Mouse (Mus musculus) right cerebral cortex, postnatal 14 days (tissue): ENCODE results near the gene Acap2.

Source experiments
- DNase-seq: peaks from one replicate; pipeline ENCODE4 v3.0.0; 2022

Acap2 gene

GRCm38 (mm10) chr16:31167017-31167887, 33.8 kb downstream of the Acap2 start:
- DNase-seq: no peak

GRCm38 (mm10) chr16:31165907-31166306, 35.1 kb downstream of the Acap2 start:
- no peak for DNase-seq

- DNase-seq: no peak
Observed at GRCm38 (mm10) chr16:31165467-31165866, 35.6 kb downstream of the Acap2 start.

DNA sequence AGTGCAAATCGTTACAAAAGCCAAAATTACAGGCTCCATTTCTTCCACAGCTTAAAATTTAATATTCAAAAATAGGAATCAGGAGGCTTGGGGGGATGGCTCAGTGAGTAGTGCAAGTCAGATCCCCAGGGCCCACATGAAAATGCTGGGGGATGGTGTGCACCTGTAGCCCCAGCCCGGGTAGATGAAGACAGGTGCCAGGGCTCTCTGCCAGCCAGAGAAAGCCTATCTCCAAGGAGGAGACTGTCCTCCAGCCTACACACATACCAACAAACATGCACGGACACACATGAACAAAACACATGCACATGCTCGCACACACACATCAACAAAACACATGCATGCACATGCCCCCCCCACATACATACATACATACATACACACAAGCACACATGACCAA, 36.9 kb downstream of the Acap2 start:
- DNase-seq: no peak

DNA sequence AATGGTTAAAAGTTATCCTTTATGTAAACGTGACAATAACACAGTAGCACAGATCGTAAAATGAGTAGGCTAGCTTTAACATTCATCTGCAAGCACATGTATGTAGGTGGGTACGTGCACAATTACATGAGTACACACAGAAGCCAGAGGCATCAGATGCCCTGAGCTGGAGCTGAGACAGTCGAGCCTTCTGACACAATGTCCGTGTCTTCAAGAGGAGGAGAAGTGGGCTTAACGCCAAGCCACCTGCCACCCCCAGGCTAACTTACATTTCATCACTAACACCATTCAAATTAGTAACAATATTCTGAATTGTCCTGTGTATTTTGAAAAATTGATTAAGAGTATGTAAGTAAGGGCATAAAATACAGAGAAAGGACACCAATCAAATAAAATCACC, 40.6 kb downstream of the Acap2 start:
- no peak for DNase-seq

GRCm38 (mm10) chr16:31159491-31159890, 41.6 kb downstream of the Acap2 start:
- no peak for DNase-seq

DNA sequence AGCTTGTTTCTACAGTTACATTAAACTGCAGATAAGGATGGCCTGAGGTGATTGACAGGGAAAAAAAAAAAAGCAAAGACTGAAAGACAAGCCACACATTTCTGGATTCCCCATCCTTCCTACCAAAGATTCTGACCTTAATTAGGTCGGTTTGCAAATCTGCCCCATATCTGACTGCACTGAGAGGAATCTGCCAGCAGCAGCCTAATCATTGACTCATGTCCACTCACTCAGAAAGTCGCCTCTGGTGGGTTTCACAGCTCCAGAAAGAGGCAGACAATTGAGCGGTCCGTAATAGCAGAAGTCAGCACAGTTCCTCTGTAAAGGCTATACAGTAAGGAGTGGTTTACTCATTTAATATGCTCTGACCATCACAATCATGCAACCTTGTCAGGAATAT, 51.2 kb downstream of the Acap2 start:
- no peak for DNase-seq

DNA sequence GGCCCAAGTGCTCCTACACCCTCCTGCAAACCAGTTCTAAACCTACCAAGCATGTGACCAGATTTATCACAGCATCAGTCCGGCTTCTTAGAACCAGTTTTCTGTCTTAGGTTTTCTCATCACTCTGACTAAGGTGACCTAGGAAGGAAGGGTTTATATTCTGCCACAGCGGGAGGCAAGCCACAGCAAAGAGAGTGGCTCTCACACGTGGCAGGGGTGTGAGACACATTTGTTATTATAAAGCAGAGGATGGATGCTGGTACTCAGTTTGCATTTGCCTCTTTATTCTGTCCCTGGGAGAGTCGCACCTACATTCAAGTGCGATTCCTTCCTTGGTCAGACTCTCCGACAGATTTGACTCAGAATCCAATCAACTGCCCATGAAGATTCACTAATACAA, 52.2 kb downstream of the Acap2 start:
- no peak for DNase-seq

DNA sequence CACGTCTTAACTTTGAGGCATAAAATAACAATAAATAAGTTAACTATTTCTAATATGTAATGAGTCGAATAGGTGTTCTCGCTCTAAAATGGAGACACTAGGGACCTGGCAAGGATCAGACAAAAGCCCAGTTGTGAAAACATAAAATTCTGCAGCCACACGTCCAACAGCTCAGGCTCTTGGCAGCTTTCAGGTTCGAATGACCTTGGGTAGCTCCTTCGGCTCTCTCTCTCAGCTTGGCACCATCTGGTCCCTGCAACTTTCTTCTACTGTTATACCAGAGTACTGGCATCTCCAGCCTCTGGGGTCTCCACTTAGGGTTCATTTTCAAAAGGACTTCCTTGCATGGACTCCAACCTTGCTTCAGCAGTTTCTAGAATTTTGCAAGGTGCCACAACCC, 53.3 kb downstream of the Acap2 start:
- no peak for DNase-seq

GRCm38 (mm10) chr16:31141916-31142315, 59.1 kb downstream of the Acap2 start:
- DNase-seq: no peak

DNA sequence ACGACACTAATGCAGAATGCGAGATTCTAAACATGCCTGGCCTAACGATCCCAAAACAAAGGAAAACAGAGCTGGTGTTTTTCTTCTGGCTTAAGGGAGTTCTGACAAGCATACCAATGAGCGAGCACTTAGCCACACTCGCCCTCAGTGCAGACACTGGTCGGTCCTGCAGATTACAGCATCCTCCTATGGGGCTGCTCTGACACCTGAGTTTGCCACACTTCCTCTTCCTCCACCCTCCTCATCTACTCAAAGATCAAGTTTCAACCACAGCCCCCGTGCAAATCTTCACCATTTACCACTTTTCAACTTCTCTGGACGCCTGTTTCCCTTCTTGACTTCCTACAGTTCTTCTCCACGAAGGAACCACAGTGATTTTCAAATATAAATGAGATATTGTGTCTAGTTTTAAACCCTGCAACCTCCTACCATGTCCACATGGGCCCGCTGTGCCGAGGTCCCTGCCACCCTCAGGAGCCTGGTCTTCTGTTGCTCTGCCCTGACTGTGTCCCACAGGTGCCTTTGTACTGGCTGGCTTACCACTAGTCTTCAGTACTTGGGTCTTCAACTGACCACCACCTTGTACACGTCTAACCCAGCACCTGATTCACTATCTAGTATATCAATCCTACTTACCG, 64.3 kb downstream of the Acap2 start:
- DNase-seq: no peak

DNA sequence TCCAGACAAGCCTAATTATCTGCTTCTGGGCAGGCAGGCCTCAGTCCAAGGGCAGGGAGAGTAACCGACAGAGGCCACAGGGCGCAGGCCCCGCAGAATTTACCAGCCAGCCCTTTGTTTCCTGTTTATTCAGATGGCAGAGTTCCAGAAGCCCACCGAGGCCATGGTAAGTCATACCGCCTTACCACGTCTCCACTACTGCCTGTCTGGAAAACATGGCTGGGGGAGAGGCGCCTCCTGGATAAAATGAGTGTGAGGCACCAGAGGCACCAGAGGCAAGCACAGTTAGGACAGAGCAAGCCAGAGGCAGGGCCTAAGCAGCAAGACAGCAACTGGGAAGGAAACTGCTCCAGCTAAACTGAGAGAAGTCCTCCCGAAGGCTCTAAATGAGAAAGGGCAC, 65.5 kb downstream of the Acap2 start:
- no peak for DNase-seq

DNA sequence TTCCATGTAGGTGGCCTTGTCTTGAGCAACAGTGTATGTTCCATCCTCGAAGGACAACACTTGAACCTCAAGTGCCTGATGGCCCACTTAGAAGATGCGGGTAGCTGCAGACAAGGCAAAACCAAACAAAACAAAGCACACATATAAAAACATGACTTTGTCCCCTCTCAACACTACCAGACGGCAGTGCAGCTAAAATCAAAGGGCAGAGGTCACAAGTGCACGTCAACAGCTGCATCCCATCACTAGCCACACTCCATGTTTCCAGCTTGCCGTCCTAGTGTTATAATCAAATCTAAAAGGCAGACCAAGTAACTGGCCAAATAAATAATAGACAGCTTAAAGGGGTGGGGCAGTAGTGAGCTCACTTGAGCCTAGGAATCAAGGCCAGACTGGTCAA, 69.5 kb downstream of the Acap2 start:
- no peak for DNase-seq

- no peak for DNase-seq
Observed at GRCm38 (mm10) chr16:31128116-31128515, 72.9 kb downstream of the Acap2 start.

GRCm38 (mm10) chr16:31124991-31125390, 76.1 kb downstream of the Acap2 start:
- DNase-seq: no peak

DNA sequence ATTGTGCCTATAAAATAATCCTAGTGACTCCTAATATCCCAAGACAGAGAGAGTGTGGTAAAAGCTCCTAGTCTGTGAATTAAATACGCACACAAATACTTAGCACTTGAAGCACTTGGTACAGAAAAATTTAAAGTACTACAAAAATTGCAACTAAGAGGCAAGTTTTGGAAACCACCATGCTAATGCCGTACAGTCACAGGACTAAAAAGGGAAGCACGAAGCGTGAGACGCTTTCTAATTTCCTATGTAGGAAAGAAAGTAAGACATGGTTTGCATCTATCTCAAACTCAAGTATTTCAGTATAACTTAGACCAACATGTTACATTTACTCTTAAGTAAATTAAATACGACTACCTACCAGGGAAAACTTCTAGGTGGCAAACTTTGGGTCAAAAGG, 79.4 kb downstream of the Acap2 start:
- no peak for DNase-seq

GRCm38 (mm10) chr16:31113596-31113995, 87.4 kb downstream of the Acap2 start:
- no peak for DNase-seq

DNA sequence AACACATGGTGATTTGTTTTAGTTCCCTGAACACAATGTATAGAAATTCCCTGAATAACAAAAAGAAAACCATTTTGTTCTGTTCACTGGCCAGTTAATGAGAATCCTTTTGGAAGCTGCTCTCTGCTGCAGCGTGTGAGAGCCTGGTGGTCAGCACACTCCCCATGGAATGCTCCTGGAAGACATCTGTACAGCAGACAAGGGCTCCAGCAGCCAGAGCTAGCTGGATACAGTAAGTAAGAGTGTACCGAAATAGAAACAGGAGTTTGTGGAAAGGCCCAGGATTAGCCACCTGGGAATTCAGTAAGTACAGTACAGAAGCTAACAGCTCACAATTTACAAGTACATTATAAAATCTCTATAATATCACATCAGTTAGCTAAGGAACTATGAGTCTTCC, 99.7 kb downstream of the Acap2 start:
- DNase-seq: no peak

GRCm38 (mm10) chr16:31099906-31100305, 101.1 kb downstream of the Acap2 start:
- DNase-seq: no peak

GRCm38 (mm10) chr16:31094036-31094435, 107.0 kb downstream of the Acap2 start:
- no peak for DNase-seq

- no peak for DNase-seq
Observed at GRCm38 (mm10) chr16:31093186-31093585, 107.9 kb downstream of the Acap2 start.

DNA sequence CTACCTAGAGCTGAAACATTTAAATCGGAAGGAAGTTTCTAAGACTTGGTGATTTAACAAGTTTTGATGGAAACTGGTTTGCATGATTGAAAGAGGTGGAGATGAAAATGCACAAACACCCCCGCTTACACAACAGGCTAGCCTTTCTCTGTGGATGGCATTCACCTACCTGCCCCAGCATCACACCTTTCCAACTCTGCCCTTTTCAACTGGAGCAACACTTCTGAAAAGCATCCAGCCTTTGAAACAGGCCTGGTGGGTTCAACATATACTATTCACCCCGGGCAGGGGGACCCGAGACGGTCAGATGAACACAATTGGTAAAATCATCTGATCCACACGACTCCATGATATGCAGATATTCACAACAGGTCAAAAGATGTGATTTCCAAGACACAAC, 119.2 kb downstream of the Acap2 start:
- no peak for DNase-seq

GRCm38 (mm10) chr16:31081125-31081664, 119.8 kb downstream of the Acap2 start, which contains the start of gene Xxylt1:
Gene Xxylt1, minus strand, starts transcription at chr16:31081432.
- DNase-seq: peak; percentile 95

GRCm38 (mm10) chr16:31080573-31081051, 120.4 kb downstream of the Acap2 start:
- peak; percentile 43 for DNase-seq
